Mouse (Mus musculus) neural tube, embryonic 12.5 days (tissue): Measurements from ENCODE around the gene St3gal3. TPM values are rescaled to one million over a fixed set of nuclear protein-coding genes. Genes with fewer than 3 reads are reported as not detected.
A peak's percentile ranks its signal among the peaks of the same experiment; 100 is the strongest.

Experiments
- ATAC-seq: fragments of 200-750 bp; cut with Nextera tagmentation; 2 replicates; pipeline ENCODE4 v1.8.0; 2017; ENCODE audit warnings: low read depth, mild to moderate bottlenecking, moderate TSS enrichment, moderate library complexity; ENCODE audit not compliant: low FRiP score
- H3K27ac ChIP-seq: fragments of 300-500 bp; sonication (generic); 2 replicates; pipeline ENCODE4 v1.5.1; 2016
- H3K27me3 ChIP-seq: fragments of 300-500 bp; sonication (generic); replicated peaks from 2 replicates; pipeline ENCODE4 v1.6.1; 2016; ENCODE audit warnings: mild to moderate bottlenecking
- H3K36me3 ChIP-seq: fragments of 300-500 bp; sonication (generic); 2 replicates; pipeline ENCODE4 v1.6.1; 2016; ENCODE audit warnings: mild to moderate bottlenecking
- H3K4me1 ChIP-seq: fragments of 300-500 bp; sonication (generic); 2 replicates; pipeline ENCODE4 v1.6.1; 2016
- H3K4me2 ChIP-seq: fragments of 300-500 bp; sonication (generic); replicated peaks from 2 replicates; pipeline ENCODE4 v1.6.1; 2016; ENCODE audit warnings: mild to moderate bottlenecking
- H3K4me3 ChIP-seq: fragments of 300-500 bp; sonication (generic); 2 replicates; pipeline ENCODE4 v1.5.1; 2016
- H3K9ac ChIP-seq: fragments of 300-500 bp; sonication (generic); 2 replicates; pipeline ENCODE4 v1.6.1; 2016; ENCODE audit warnings: mild to moderate bottlenecking
- H3K9me3 ChIP-seq: fragments of 300-500 bp; sonication (generic); 2 replicates; pipeline ENCODE4 v1.6.1; 2016; ENCODE audit warnings: mild to moderate bottlenecking
- WGBS: fragments of 180-500 bp; shearing (Covaris S2); methylation state at CpG from one replicate; pipeline ENCODE4 v1.1.7; 2016; 5-methylcytosine and 5-hydroxymethylcytosine counted together
- polyA plus RNA-seq: library from polyadenylated mRNA; unstranded; fragments of >200 nt; fragmentation: Nextera tagmentation; extraction: Ambion mirVana; gene quantifications from 2 replicates; pipeline ENCODE4 v1.2.1, GENCODE M21; 2016

Gene St3gal3
- polyA plus RNA-seq, 1 experiment from 2014 or later, result 9.4 TPM

DNA sequence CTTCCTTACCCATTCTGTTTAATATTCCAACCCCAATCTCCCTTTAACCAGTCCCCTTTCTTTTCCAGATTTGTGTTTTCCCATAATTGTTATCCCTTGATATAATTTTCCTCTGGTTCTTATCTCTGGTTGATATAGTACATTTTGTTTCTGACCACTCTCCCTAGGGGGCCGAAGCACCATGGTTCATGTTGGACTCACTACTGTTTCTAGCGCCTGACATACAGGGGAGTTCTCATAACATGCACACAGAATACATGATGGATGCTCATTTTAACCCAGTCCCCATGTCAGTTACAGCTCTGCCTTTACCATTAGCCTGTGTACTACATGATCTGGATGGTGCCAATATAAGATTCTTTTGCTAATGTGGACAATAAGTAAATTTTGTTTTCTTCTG, 246.8 kb downstream of the St3gal3 start:
- Histone ChIP-seq H3K4me2 (peak overlapping the region; percentile 91), H3K27ac (no peak overlapping the region), H3K4me3 (no peak overlapping the region), H3K9me3 (no peaks in the 10 kb centered on the region), H3K27me3 (no peaks in the 10 kb centered on the region), H3K9ac (no peak overlapping the region), H3K4me1 (peaks cover 29% of the 10 kb centered on the region), H3K36me3 (peaks cover 32% of the 10 kb centered on the region)
- ATAC-seq, result no peak
- 73% methylated on average over 2 of the region's 2 CpGs for WGBS

DNA sequence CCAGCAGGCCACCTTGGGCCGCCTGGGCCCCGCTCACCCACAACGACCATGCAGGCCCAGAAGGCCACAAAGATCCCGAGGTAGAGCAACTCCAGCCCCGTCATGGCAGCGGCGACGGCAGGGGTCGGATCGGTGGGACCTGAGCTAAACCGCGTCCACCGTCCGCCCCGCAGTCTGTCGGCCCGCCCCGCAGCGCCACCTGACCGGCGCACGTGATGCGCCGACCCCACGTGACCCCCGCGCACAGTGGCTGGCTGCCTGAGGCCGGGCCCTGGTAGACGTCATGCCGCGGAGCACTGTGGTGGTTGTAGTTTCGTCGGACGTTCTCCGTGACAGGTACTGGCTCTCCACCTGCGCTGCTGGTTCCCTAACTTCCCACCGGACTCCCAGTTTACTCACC, 247.6 kb downstream of the St3gal3 start, which contains the start of gene Atp6v0b:
Gene Atp6v0b (minus strand): TSS at position 201 of the 400 bp plus-strand sequence.
- ATAC-seq, result peak; percentile 81
- H3K4me1 ChIP-seq, result peaks cover 35% of the 10 kb centered on the region
- H3K9me3 ChIP-seq, result no peaks in the 10 kb centered on the region
- under 1% methylated on average over 37 of the region's 37 CpGs for WGBS
- peak within 1 kb of the TSS; percentile 94 for H3K4me3 ChIP-seq
- H3K36me3 ChIP-seq, result peaks cover 32% of the 10 kb centered on the region
- peak within 1 kb of the TSS; percentile 87 for H3K9ac ChIP-seq
- H3K4me2 ChIP-seq, result peak within 1 kb of the TSS; percentile 91
- H3K27ac ChIP-seq, result peak within 1 kb of the TSS; percentile 20; the same call in 1 of the 2 replicates
- no peaks in the 10 kb centered on the region for H3K27me3 ChIP-seq

DNA sequence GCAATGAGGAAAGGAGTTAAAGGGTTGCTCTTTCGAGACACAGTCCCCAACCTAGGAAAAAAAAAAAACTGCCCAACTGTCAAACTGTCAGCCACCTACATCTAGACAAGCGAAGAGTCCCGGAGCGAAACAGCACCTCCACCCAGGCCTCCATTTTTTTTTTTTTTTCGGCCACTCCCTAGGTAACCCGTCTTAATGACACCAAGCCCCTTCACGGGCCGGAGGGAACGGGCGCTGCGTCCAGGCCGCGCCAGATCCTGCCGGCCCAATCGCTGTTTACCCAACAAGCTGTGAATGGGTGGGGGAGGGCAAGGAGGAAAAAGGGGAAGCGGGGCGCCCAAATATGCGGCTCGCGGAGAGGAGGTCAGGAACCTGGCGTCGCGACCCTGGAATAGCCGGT, 248.1 kb downstream of the St3gal3 start:
- Histone ChIP-seq H3K27me3 (no peaks in the 10 kb centered on the region), H3K27ac (no peak overlapping the region), H3K4me3 (peak overlapping the region; percentile 94), H3K4me2 (peak overlapping the region; percentile 91), H3K36me3 (peaks cover 32% of the 10 kb centered on the region), H3K4me1 (peaks cover 40% of the 10 kb centered on the region), H3K9me3 (no peaks in the 10 kb centered on the region), H3K9ac (peak overlapping the region; percentile 87)
- no peak for ATAC-seq
- WGBS, result 2% methylated on average over 24 of the region's 24 CpGs

DNA sequence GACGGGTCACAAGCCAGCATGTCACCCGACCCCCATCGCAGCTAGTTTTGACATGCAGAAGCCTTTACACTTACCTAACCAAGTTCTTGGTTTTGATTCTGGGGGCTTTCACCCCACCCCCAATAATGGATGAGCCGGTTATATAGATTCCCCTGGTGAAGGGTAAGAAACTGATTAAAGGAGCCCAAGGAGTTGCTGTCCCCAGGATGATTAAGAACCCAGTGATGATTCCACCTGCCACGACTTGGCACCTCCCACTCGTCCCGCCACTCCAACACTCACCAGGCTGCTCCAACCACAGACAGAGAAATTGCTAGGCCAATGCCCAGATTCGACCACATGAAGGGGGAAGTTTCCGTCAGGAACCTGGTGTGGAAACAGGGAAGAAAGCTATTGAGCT, 248.7 kb downstream of the St3gal3 start:
- H3K27me3 ChIP-seq, result no peaks in the 10 kb centered on the region
- H3K4me1 ChIP-seq, result peaks cover 39% of the 10 kb centered on the region
- H3K9ac ChIP-seq, result peak overlapping the region; percentile 87; the same call in 1 of the 2 replicates
- H3K4me3 ChIP-seq, result peak overlapping the region; percentile 94
- H3K9me3 ChIP-seq, result no peaks in the 10 kb centered on the region
- no peak overlapping the region for H3K27ac ChIP-seq
- peaks cover 32% of the 10 kb centered on the region for H3K36me3 ChIP-seq
- ATAC-seq, result no peak
- 82% methylated on average over 9 of the region's 9 CpGs for WGBS
- H3K4me2 ChIP-seq, result peak overlapping the region; percentile 91

DNA sequence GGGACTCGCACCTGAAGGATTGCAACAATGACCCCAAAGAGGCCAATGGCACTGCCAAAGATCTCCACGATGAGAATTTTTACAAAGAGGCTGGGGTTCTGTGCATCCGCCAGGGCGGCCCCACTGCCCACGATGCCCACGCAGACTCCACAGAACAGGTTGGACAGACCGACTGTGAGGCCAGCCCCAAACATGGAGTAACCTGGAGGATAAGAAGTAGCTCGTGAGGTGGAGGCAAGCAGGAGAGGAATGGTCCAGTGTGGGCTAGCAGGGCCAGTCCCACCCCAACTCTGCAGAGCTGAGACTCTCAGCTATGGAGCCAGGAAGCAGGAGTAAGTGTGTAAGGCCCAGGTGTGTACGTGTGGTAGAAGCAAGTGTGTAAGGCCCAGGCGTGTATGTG, 249.6 kb downstream of the St3gal3 start:
- peaks cover 29% of the 10 kb centered on the region for H3K36me3 ChIP-seq
- 93% methylated on average over 10 of the region's 10 CpGs for WGBS
- no peak for ATAC-seq
- no peak overlapping the region for H3K27ac ChIP-seq
- peaks cover 37% of the 10 kb centered on the region for H3K4me1 ChIP-seq
- H3K4me2 ChIP-seq, result no peak overlapping the region; the same call in 1 of the 2 replicates
- H3K4me3 ChIP-seq, result no peak overlapping the region
- H3K9ac ChIP-seq, result no peak overlapping the region
- no peaks in the 10 kb centered on the region for H3K9me3 ChIP-seq
- H3K27me3 ChIP-seq, result no peaks in the 10 kb centered on the region

DNA sequence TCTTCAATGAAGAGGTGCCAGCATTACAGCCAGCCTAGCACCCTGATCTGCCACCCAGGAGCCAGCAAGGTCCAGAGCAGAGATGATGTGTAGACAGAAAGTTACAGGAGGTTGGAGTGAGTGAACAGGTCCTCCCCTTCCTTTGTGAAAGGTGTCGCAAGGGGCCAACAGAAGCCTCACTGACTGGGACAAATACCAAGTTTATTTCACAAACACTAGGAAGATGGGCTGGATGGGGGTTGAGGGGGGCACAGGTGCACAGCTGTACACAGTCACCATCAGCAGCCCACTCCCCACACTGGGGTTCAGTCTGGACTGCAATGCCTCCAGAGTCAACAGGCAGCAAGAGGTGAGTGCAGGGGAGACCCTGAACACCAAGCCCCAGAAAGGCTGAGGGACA, 250.6 kb downstream of the St3gal3 start:
- 100% methylated on average over 1 of the region's 1 CpGs for WGBS
- Histone ChIP-seq H3K27me3 (no peaks in the 10 kb centered on the region), H3K27ac (no peak overlapping the region), H3K36me3 (peaks cover 21% of the 10 kb centered on the region), H3K9ac (peak overlapping the region; percentile 93; the same call in 1 of the 2 replicates), H3K9me3 (no peaks in the 10 kb centered on the region), H3K4me2 (peak overlapping the region; percentile 91), H3K4me3 (peak overlapping the region; percentile 90; the same call in 1 of the 2 replicates), H3K4me1 (peaks cover 40% of the 10 kb centered on the region)
- ATAC-seq, result no peak

DNA sequence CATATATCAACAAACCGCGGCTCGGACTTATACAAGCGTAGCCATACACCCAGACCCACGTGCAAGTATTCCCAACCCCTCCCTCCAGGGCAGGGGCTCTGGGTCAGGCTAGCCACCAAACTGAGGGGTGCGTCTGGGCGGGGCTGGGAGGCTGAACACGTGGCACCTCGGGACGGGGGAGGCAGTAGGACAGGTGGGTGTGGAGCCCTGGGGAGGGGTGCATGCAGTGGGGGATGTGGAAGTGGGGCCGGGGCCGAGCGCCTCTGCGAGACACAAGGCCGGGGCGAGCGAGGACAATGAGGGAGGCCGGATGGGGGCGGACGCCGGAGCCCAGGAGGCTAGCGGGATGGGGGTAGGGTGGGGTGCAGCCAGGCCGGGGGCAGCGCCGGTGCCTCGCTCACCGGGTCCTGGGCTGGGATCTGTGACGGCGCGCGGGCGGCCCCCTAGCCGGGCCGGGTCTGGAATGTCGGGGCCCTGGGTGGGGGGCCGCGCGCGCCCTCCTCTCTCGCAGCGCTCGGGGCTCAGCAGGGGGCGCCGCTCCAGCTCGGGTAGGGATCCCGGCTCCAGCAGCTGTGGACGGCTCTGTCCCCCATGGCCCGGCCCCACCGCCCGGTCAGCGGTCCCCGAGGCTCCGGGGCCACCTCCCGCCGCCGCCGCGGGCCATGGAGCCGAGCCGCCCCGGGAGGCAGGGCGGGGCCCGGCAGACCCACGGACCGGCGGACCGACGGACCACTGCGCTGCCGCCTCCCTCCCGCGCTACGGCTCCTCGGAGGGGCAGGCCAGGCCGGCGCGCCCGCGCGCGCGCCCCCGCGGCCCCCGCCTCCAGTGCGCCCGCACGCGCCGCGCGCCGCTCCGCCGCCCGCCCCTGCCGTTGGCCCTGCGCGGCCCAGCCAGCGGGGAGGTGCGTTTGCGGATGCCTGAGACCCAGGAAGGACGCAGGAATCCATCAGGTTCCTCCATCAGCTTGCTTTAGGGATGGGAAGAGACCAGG, 251.7 kb downstream of the St3gal3 start, which contains the start of gene B4galt2:
Gene B4galt2 (minus strand): TSS at position 787 of the 991 bp plus-strand sequence.
- Histone ChIP-seq H3K27me3 (no peaks in the 10 kb centered on the region), H3K36me3 (peaks cover 24% of the 10 kb centered on the region), H3K4me3 (peak within 1 kb of the TSS; percentile 90), H3K9me3 (no peaks in the 10 kb centered on the region), H3K9ac (peak within 1 kb of the TSS; percentile 93), H3K27ac (no peak within 1 kb of the TSS; the same call in 1 of the 2 replicates), H3K4me1 (peaks cover 40% of the 10 kb centered on the region), H3K4me2 (peak within 1 kb of the TSS; percentile 91)
- 1% methylated on average over 81 of the region's 103 CpGs for WGBS
- peak; percentile 57 for ATAC-seq

Other genes with a start within 250 kb of the St3gal3 start
- gene Atp6v0b, start 247.6 kb downstream of the St3gal3 start, polyA plus RNA-seq, result 308 and 323 TPM in 2 replicates
- 23.0 and 27.5 TPM in 2 replicates for gene Dph2, start 242.9 kb downstream of the St3gal3 start, polyA plus RNA-seq
- gene Ipo13, start 219.9 kb downstream of the St3gal3 start, polyA plus RNA-seq, result 65.7 and 68.5 TPM in 2 replicates
- gene Artn, start 205.2 kb downstream of the St3gal3 start, polyA plus RNA-seq, result 1.3 and 3.1 TPM in 2 replicates
- gene Kdm4a, start 45.1 kb upstream of the St3gal3 start, polyA plus RNA-seq, result 55.1 and 62.3 TPM in 2 replicates
- gene Ptprf, start 156.5 kb upstream of the St3gal3 start, polyA plus RNA-seq, result 109 and 122 TPM in 2 replicates